Mouse (Mus musculus): ENCODE data around the gene 1700088E04Rik. TPM values are rescaled to one million over a fixed set of nuclear protein-coding genes. Genes with fewer than 3 reads are reported as not detected.

The 1700088E04Rik gene
- polyA plus RNA-seq, 1 experiment from 2014 or later = 0.96 TPM

GRCm38 (mm10) chr15:79126217-79126932 lies 14.7 kb downstream of the 1700088E04Rik start:
- H3K4me2 ChIP-seq (ENCODE audit: low read depth, low read length) = no peak overlapping the region
- no peaks in the 10 kb centered on the region for H3K27me3 ChIP-seq (ENCODE audit: control insufficient read depth, insufficient read depth, low read depth, low read length)
- peaks cover 9% of the 10 kb centered on the region for H3K36me3 ChIP-seq (ENCODE audit: control insufficient read depth, insufficient read depth)
- H3K9ac ChIP-seq (ENCODE audit: low read depth, low read length) = no peak overlapping the region
- no peak for ATAC-seq (ENCODE audit: low read depth)
- no peaks in the 10 kb centered on the region for H3K9me3 ChIP-seq (replicated peaks; ENCODE audit: control insufficient read depth, low read length)
- no peak overlapping the region for H3K27ac ChIP-seq (ENCODE audit: low read length)
- no peak overlapping the region for H3K4me3 ChIP-seq (ENCODE audit: low read depth, low read length)
- 63% methylated on average over 13 of the region's 13 CpGs for WGBS (ENCODE audit: insufficient replicate concordance)
- H3K4me1 ChIP-seq (ENCODE audit: control insufficient read depth, low read depth, low read length) = no peaks in the 10 kb centered on the region

- Histone ChIP-seq H3K27ac (ENCODE audit: low read length) (no peak overlapping the region), H3K9ac (ENCODE audit: low read depth, low read length) (no peak overlapping the region), H3K36me3 (ENCODE audit: control insufficient read depth, insufficient read depth) (peaks cover 9% of the 10 kb centered on the region), H3K4me3 (ENCODE audit: low read depth, low read length) (no peak overlapping the region), H3K27me3 (ENCODE audit: control insufficient read depth, insufficient read depth, low read depth, low read length) (no peaks in the 10 kb centered on the region), H3K9me3 (replicated peaks; ENCODE audit: control insufficient read depth, low read length) (no peaks in the 10 kb centered on the region), H3K4me1 (ENCODE audit: control insufficient read depth, low read depth, low read length) (no peaks in the 10 kb centered on the region), H3K4me2 (ENCODE audit: low read depth, low read length) (no peak overlapping the region)
- ATAC-seq (ENCODE audit: low read depth) = no peak
- 71% methylated on average over 10 of the region's 10 CpGs for WGBS (ENCODE audit: insufficient replicate concordance)
These were observed 16.6 kb downstream of the 1700088E04Rik start for GRCm38 (mm10) chr15:79124331-79124875.

- Histone ChIP-seq H3K9ac (ENCODE audit: low read depth, low read length) (no peak overlapping the region), H3K4me3 (ENCODE audit: low read depth, low read length) (no peak overlapping the region), H3K4me1 (ENCODE audit: control insufficient read depth, low read depth, low read length) (no peaks in the 10 kb centered on the region), H3K9me3 (replicated peaks; ENCODE audit: control insufficient read depth, low read length) (no peaks in the 10 kb centered on the region), H3K4me2 (ENCODE audit: low read depth, low read length) (no peak overlapping the region), H3K27ac (ENCODE audit: low read length) (no peak overlapping the region), H3K36me3 (ENCODE audit: control insufficient read depth, insufficient read depth) (peaks cover 9% of the 10 kb centered on the region), H3K27me3 (ENCODE audit: control insufficient read depth, insufficient read depth, low read depth, low read length) (no peaks in the 10 kb centered on the region)
- 61% methylated on average over 6 of the region's 6 CpGs for WGBS (ENCODE audit: insufficient replicate concordance)
- no peak for ATAC-seq (ENCODE audit: low read depth)
These were observed 17.3 kb downstream of the 1700088E04Rik start for GRCm38 (mm10) chr15:79123751-79124150.

- no peak for ATAC-seq (ENCODE audit: low read depth)
- H3K27ac ChIP-seq (ENCODE audit: low read length) = no peak overlapping the region
- H3K9ac ChIP-seq (ENCODE audit: low read depth, low read length) = no peak overlapping the region
- 76% methylated on average over 13 of the region's 13 CpGs for WGBS (ENCODE audit: insufficient replicate concordance)
- H3K36me3 ChIP-seq (ENCODE audit: control insufficient read depth, insufficient read depth) = peaks cover 4% of the 10 kb centered on the region; the same call in 1 of the 2 replicates
- H3K4me2 ChIP-seq (ENCODE audit: low read depth, low read length) = no peak overlapping the region
- no peaks in the 10 kb centered on the region for H3K27me3 ChIP-seq (ENCODE audit: control insufficient read depth, insufficient read depth, low read depth, low read length)
- no peaks in the 10 kb centered on the region for H3K4me1 ChIP-seq (ENCODE audit: control insufficient read depth, low read depth, low read length)
- no peaks in the 10 kb centered on the region for H3K9me3 ChIP-seq (replicated peaks; ENCODE audit: control insufficient read depth, low read length)
- no peak overlapping the region for H3K4me3 ChIP-seq (ENCODE audit: low read depth, low read length)
These were observed 18.5 kb downstream of the 1700088E04Rik start for GRCm38 (mm10) chr15:79122546-79122945.

- WGBS (ENCODE audit: insufficient replicate concordance) = 79% methylated on average over 4 of the region's 4 CpGs
- no peak for ATAC-seq (ENCODE audit: low read depth)
- H3K4me1 ChIP-seq (ENCODE audit: control insufficient read depth, low read depth, low read length) = no peaks in the 10 kb centered on the region
These were observed 18.9 kb downstream of the 1700088E04Rik start for GRCm38 (mm10) chr15:79122119-79122518.

GRCm38 (mm10) chr15:79119491-79119890 lies 21.6 kb downstream of the 1700088E04Rik start:
- no peak overlapping the region for H3K27ac ChIP-seq (ENCODE audit: low read length)
- H3K36me3 ChIP-seq (ENCODE audit: control insufficient read depth, insufficient read depth) = no peaks in the 10 kb centered on the region
- H3K4me2 ChIP-seq (ENCODE audit: low read depth, low read length) = no peak overlapping the region
- H3K9me3 ChIP-seq (replicated peaks; ENCODE audit: control insufficient read depth, low read length) = no peaks in the 10 kb centered on the region
- H3K4me1 ChIP-seq (ENCODE audit: control insufficient read depth, low read depth, low read length) = no peaks in the 10 kb centered on the region
- no peak overlapping the region for H3K9ac ChIP-seq (ENCODE audit: low read depth, low read length)
- ATAC-seq (ENCODE audit: low read depth) = no peak; the same call in 1 of the 2 replicates
- WGBS (ENCODE audit: insufficient replicate concordance) = 73% methylated on average over 9 of the region's 9 CpGs
- no peaks in the 10 kb centered on the region for H3K27me3 ChIP-seq (ENCODE audit: control insufficient read depth, insufficient read depth, low read depth, low read length)
- H3K4me3 ChIP-seq (ENCODE audit: low read depth, low read length) = no peak overlapping the region

More at GRCm38 (mm10) chr15:79122119-79122518, 18.9 kb downstream of the 1700088E04Rik start:
- no peak overlapping the region for H3K4me3 ChIP-seq (ENCODE audit: low read depth, low read length)
- no peaks in the 10 kb centered on the region for H3K9me3 ChIP-seq (replicated peaks; ENCODE audit: control insufficient read depth, low read length)
- H3K9ac ChIP-seq (ENCODE audit: low read depth, low read length) = no peak overlapping the region
- no peaks in the 10 kb centered on the region for H3K27me3 ChIP-seq (ENCODE audit: control insufficient read depth, insufficient read depth, low read depth, low read length)
- no peak overlapping the region for H3K27ac ChIP-seq (ENCODE audit: low read length)
- H3K4me2 ChIP-seq (ENCODE audit: low read depth, low read length) = no peak overlapping the region
- no peaks in the 10 kb centered on the region; the same call in 1 of the 2 replicates for H3K36me3 ChIP-seq (ENCODE audit: control insufficient read depth, insufficient read depth)

- ATAC-seq (ENCODE audit: low read depth) = no peak
- Histone ChIP-seq H3K4me3 (ENCODE audit: low read depth, low read length) (no peak overlapping the region), H3K9me3 (replicated peaks; ENCODE audit: control insufficient read depth, low read length) (no peaks in the 10 kb centered on the region), H3K36me3 (ENCODE audit: control insufficient read depth, insufficient read depth) (no peaks in the 10 kb centered on the region), H3K4me1 (ENCODE audit: control insufficient read depth, low read depth, low read length) (peaks cover 4% of the 10 kb centered on the region; the same call in 1 of the 2 replicates), H3K4me2 (ENCODE audit: low read depth, low read length) (no peak overlapping the region), H3K9ac (ENCODE audit: low read depth, low read length) (no peak overlapping the region), H3K27ac (ENCODE audit: low read length) (no peak overlapping the region), H3K27me3 (ENCODE audit: control insufficient read depth, insufficient read depth, low read depth, low read length) (peaks cover 3% of the 10 kb centered on the region; the same call in 1 of the 2 replicates)
- WGBS (ENCODE audit: insufficient replicate concordance) = 47% methylated on average over 5 of the region's 5 CpGs
These were observed 25.8 kb downstream of the 1700088E04Rik start for GRCm38 (mm10) chr15:79115276-79115675.

GRCm38 (mm10) chr15:79111774-79112173 lies 29.3 kb downstream of the 1700088E04Rik start:
- Histone ChIP-seq H3K4me2 (ENCODE audit: low read depth, low read length) (no peak overlapping the region), H3K4me1 (ENCODE audit: control insufficient read depth, low read depth, low read length) (peaks cover 21% of the 10 kb centered on the region), H3K9me3 (replicated peaks; ENCODE audit: control insufficient read depth, low read length) (no peaks in the 10 kb centered on the region), H3K4me3 (ENCODE audit: low read depth, low read length) (no peak overlapping the region), H3K36me3 (ENCODE audit: control insufficient read depth, insufficient read depth) (no peaks in the 10 kb centered on the region), H3K27me3 (ENCODE audit: control insufficient read depth, insufficient read depth, low read depth, low read length) (peaks cover 14% of the 10 kb centered on the region), H3K9ac (ENCODE audit: low read depth, low read length) (no peak overlapping the region), H3K27ac (ENCODE audit: low read length) (no peak overlapping the region)
- WGBS (ENCODE audit: insufficient replicate concordance) = 55% methylated on average over 4 of the region's 4 CpGs
- ATAC-seq (ENCODE audit: low read depth) = no peak

GRCm38 (mm10) chr15:79110528-79110927 lies 30.5 kb downstream of the 1700088E04Rik start:
- Histone ChIP-seq H3K36me3 (ENCODE audit: control insufficient read depth, insufficient read depth) (no peaks in the 10 kb centered on the region), H3K27me3 (ENCODE audit: control insufficient read depth, insufficient read depth, low read depth, low read length) (peaks cover 14% of the 10 kb centered on the region), H3K9ac (ENCODE audit: low read depth, low read length) (no peak overlapping the region), H3K9me3 (replicated peaks; ENCODE audit: control insufficient read depth, low read length) (no peaks in the 10 kb centered on the region), H3K4me3 (ENCODE audit: low read depth, low read length) (no peak overlapping the region), H3K27ac (ENCODE audit: low read length) (no peak overlapping the region), H3K4me2 (ENCODE audit: low read depth, low read length) (no peak overlapping the region), H3K4me1 (ENCODE audit: control insufficient read depth, low read depth, low read length) (peaks cover 33% of the 10 kb centered on the region)
- 76% methylated on average over 2 of the region's 2 CpGs for WGBS (ENCODE audit: insufficient replicate concordance)
- no peak for ATAC-seq (ENCODE audit: low read depth)
